Mouse (Mus musculus): ENCODE data around the gene Dnmt1. TPM values are rescaled to one million over a fixed set of nuclear protein-coding genes. Genes with fewer than 3 reads are reported as not detected.
"Not testable (repeated sequence)": the region's sequence is repeated elsewhere in the genome, so short reads cannot be mapped to it uniquely, and the experiment has no call there.

Dnmt1 gene
- total and polyA plus RNA-seq, 2 experiments: 5.3 to 5.5 TPM

DNA sequence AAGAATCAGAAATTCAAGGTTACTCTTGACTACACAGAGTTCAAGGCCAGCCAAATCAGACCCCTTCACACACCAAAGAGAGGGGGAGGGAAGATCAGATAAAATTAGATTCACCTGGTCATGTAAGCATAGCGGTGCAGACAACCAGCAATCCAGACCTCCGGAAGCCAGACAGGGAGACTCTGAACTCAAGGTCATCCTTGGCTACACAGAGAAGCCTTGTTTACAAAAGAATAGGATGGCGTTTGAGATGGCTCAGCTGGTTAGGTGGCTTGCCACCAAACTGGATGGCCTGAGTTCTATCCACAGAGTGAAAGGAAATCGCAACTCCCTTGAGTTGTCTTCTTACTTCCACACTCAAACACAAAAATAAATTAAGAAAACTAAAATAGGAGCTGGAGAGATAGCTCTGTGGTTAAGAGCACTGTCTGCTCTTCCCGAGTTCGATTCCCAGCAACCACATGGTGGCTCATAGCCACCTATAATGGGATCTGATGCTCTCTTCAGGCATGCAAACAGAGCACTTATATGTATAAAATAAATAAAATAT lies 42.0 kb upstream of the Dnmt1 start:
- Histone ChIP-seq H3K36me3 (ENCODE audit: control insufficient read depth, insufficient read depth, low read length) (peaks cover 10% of the 10 kb centered on the region; the same call in 1 of the 2 replicates), H3K4me3 (ENCODE audit: insufficient read depth, low read depth, low read length) (no peak overlapping the region), H3K9ac (ENCODE audit: low read depth, low read length) (no peak overlapping the region), H3K27me3 (ENCODE audit: control insufficient read depth, insufficient read depth, low read length) (no peaks in the 10 kb centered on the region), H3K79me2 (ENCODE audit: control insufficient read depth, insufficient read depth, low read length) (no peaks in the 10 kb centered on the region), H3K4me1 (ENCODE audit: control insufficient read depth, insufficient read depth, low read length) (no peaks in the 10 kb centered on the region; the same call in 1 of the 2 replicates), H3K27ac (replicated peaks; ENCODE audit: insufficient read depth, low read depth, low read length) (no peak overlapping the region)
- TF ChIP-seq POLR2A (IDR thresholded peaks at IDR 0.05; ENCODE audit: extremely low read depth, insufficient read depth, low read length) (no peak), CTCF (IDR thresholded peaks at IDR 0.05; ENCODE audit: low read depth, low read length) (no peak)
- peak; percentile 53 for DNase-seq (ENCODE audit: extremely low read depth, low read depth, low spot score)
- WGBS: 37% methylated on average over 6 of the region's 6 CpGs

DNA sequence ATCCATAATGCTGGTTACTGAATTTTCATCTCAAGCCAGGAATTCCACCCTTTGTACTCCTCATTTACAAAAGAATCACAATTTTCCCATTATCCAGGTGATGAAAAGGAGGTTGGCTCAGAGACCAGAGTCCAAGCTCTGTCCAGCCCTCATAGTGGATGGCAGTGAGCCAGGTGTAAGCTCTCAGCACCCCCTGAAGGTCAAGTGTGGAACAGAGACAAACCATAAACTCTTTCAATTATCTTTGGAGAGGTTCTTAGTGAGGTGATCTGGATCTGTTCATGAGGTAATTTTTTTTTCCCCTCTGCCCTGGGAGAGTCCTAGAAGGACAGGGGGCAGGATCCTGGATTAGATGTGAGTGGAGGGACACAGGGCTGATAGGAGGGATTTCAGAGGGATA lies 41.1 kb upstream of the Dnmt1 start:
- Histone ChIP-seq H3K27me3 (ENCODE audit: control insufficient read depth, insufficient read depth, low read length) (no peaks in the 10 kb centered on the region), H3K4me1 (ENCODE audit: control insufficient read depth, insufficient read depth, low read length) (no peaks in the 10 kb centered on the region; the same call in 1 of the 2 replicates), H3K36me3 (ENCODE audit: control insufficient read depth, insufficient read depth, low read length) (peaks cover 9% of the 10 kb centered on the region; the same call in 1 of the 2 replicates), H3K27ac (replicated peaks; ENCODE audit: insufficient read depth, low read depth, low read length) (no peak overlapping the region), H3K4me3 (ENCODE audit: insufficient read depth, low read depth, low read length) (no peak overlapping the region), H3K9ac (ENCODE audit: low read depth, low read length) (no peak overlapping the region), H3K79me2 (ENCODE audit: control insufficient read depth, insufficient read depth, low read length) (no peaks in the 10 kb centered on the region)
- TF ChIP-seq POLR2A (IDR thresholded peaks at IDR 0.05; ENCODE audit: extremely low read depth, insufficient read depth, low read length) (no peak), CTCF (IDR thresholded peaks at IDR 0.05; ENCODE audit: low read depth, low read length) (peak; percentile 35; the same call in 1 of the 2 replicates)
- peak; percentile 48 for DNase-seq (ENCODE audit: extremely low read depth, low read depth, low spot score)

DNA sequence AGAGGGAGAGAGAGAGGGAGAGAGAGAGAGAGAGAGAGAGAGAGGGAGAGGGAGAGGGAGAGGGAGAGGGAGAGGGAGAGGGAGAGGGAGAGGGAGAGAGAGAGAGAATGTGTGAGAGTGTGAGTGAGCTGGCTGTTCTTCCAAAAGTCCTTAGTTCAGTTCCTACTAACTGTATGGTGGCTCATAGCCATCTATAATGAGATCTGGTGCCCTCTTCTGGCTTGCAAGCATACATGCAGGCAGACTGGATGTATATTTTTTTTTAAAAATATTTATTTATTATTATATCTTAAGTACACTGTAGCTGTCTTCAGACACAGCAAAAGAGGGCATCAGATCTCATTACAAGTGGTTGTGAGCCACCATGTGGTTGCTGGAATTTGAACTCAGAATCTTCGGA lies 38.6 kb upstream of the Dnmt1 start:
- not testable (repeated sequence) for H3K36me3 ChIP-seq (ENCODE audit: control insufficient read depth, insufficient read depth, low read length); H3K4me1 ChIP-seq (ENCODE audit: control insufficient read depth, insufficient read depth, low read length); H3K9ac ChIP-seq (ENCODE audit: low read depth, low read length); H3K4me3 ChIP-seq (ENCODE audit: insufficient read depth, low read depth, low read length); H3K27ac ChIP-seq (replicated peaks; ENCODE audit: insufficient read depth, low read depth, low read length); DNase-seq (ENCODE audit: extremely low read depth, low read depth, low spot score); H3K79me2 ChIP-seq (ENCODE audit: control insufficient read depth, insufficient read depth, low read length); H3K27me3 ChIP-seq (ENCODE audit: control insufficient read depth, insufficient read depth, low read length)
- 65% methylated on average over 1 of the region's 1 CpGs for WGBS

DNA sequence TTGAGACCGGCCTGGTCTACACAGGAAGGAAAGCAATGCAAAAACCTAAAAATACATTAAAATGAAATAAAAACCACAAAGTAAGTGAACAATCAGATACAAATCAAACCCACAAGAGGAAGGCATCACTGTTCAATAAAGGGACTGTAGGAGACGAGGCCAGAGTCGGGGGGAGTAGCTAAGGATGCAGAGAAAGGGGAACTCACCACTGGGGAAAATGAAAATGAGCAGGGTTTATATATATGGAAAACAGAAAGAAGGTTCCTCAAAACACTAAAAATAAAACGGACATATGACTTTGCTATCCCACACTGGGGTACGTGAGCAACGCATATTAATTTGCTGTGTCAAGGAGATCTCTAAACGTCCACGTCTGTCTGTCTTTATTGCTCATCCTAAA lies 37.4 kb upstream of the Dnmt1 start:
- no peaks in the 10 kb centered on the region for H3K27me3 ChIP-seq (ENCODE audit: control insufficient read depth, insufficient read depth, low read length)
- DNase-seq (ENCODE audit: extremely low read depth, low read depth, low spot score): no peak
- no peaks in the 10 kb centered on the region for H3K79me2 ChIP-seq (ENCODE audit: control insufficient read depth, insufficient read depth, low read length)
- no peak overlapping the region for H3K4me3 ChIP-seq (ENCODE audit: insufficient read depth, low read depth, low read length)
- H3K9ac ChIP-seq (ENCODE audit: low read depth, low read length): no peak overlapping the region
- no peaks in the 10 kb centered on the region for H3K4me1 ChIP-seq (ENCODE audit: control insufficient read depth, insufficient read depth, low read length)
- WGBS: 93% methylated on average over 8 of the region's 8 CpGs
- no peaks in the 10 kb centered on the region for H3K36me3 ChIP-seq (ENCODE audit: control insufficient read depth, insufficient read depth, low read length)
- no peak overlapping the region for H3K27ac ChIP-seq (replicated peaks; ENCODE audit: insufficient read depth, low read depth, low read length)
- TF ChIP-seq POLR2A (IDR thresholded peaks at IDR 0.05; ENCODE audit: extremely low read depth, insufficient read depth, low read length) (no peak), CTCF (IDR thresholded peaks at IDR 0.05; ENCODE audit: low read depth, low read length) (no peak)

DNA sequence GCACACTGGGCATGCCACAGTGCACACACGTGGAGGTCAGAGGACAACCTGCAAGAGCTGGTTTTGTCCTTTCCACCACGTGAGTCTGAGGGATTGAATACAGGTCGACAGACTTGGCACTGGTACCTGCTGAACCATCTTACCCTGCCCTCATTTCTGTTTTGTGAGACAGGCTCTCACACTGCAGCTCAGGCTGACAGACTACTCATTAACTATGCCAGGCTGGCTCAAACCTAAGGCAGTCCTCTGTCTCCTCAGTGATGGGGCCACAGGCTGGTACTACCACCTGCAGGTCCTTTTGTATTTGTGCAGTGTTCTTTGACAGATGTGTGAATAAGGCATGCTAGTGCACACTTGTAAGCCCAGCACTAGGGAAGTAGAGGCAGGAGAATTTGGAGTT lies 35.4 kb upstream of the Dnmt1 start:
- Histone ChIP-seq H3K27ac (replicated peaks; ENCODE audit: insufficient read depth, low read depth, low read length) (no peak overlapping the region), H3K9ac (ENCODE audit: low read depth, low read length) (no peak overlapping the region), H3K79me2 (ENCODE audit: control insufficient read depth, insufficient read depth, low read length) (no peaks in the 10 kb centered on the region), H3K27me3 (ENCODE audit: control insufficient read depth, insufficient read depth, low read length) (no peaks in the 10 kb centered on the region), H3K4me1 (ENCODE audit: control insufficient read depth, insufficient read depth, low read length) (no peaks in the 10 kb centered on the region), H3K4me3 (ENCODE audit: insufficient read depth, low read depth, low read length) (no peak overlapping the region), H3K36me3 (ENCODE audit: control insufficient read depth, insufficient read depth, low read length) (no peaks in the 10 kb centered on the region)
- TF ChIP-seq POLR2A (IDR thresholded peaks at IDR 0.05; ENCODE audit: extremely low read depth, insufficient read depth, low read length) (no peak), CTCF (IDR thresholded peaks at IDR 0.05; ENCODE audit: low read depth, low read length) (no peak)
- 14% methylated on average over 3 of the region's 3 CpGs for WGBS
- DNase-seq (ENCODE audit: extremely low read depth, low read depth, low spot score): peak; percentile 88

DNA sequence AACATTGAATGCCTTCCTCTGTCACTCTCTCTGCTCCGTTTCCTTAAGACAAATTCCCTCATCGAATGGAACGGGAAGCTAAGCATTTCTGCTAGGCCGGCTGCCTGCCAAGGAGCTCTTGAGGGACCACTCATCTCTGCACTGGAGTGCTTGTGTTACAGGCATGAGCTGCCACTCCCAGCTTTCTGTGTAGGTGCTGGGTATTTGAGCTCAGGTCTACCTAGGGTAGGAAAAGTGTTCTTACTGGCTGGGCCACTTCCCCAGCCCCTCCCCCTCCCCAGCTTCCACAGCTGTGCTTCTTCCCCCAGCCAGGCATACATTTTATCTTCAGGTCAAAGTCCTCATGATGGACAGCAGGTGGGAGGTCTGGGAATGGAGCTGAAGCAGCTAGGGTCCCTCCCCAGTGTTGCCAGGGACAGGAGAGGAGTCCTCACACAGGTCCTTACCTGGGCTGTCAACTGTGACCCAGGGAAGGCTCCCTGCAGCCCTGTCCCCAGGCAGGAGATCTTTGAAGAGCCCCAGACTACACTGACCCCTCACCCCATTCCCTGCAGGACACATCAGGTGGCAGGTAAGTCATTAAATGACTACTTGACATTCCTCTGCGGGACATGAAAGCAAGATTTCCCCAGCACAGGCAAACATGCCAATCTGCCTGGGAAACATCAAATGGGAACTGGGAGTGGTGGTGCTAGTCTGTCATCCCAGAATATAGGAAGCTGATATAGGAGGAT lies 33.6 kb upstream of the Dnmt1 start:
- H3K27ac ChIP-seq (replicated peaks; ENCODE audit: insufficient read depth, low read depth, low read length): no peak overlapping the region
- H3K4me1 ChIP-seq (ENCODE audit: control insufficient read depth, insufficient read depth, low read length): no peaks in the 10 kb centered on the region
- WGBS: 76% methylated on average over 5 of the region's 5 CpGs
- no peak for DNase-seq (ENCODE audit: extremely low read depth, low read depth, low spot score)
- H3K36me3 ChIP-seq (ENCODE audit: control insufficient read depth, insufficient read depth, low read length): no peaks in the 10 kb centered on the region
- no peak overlapping the region for H3K4me3 ChIP-seq (ENCODE audit: insufficient read depth, low read depth, low read length)
- H3K79me2 ChIP-seq (ENCODE audit: control insufficient read depth, insufficient read depth, low read length): no peaks in the 10 kb centered on the region
- H3K27me3 ChIP-seq (ENCODE audit: control insufficient read depth, insufficient read depth, low read length): no peaks in the 10 kb centered on the region
- TF ChIP-seq POLR2A (IDR thresholded peaks at IDR 0.05; ENCODE audit: extremely low read depth, insufficient read depth, low read length) (no peak), CTCF (IDR thresholded peaks at IDR 0.05; ENCODE audit: low read depth, low read length) (no peak)
- no peak overlapping the region for H3K9ac ChIP-seq (ENCODE audit: low read depth, low read length)

Measured in liver, adult 2 months (tissue).